Mouse (Mus musculus): ENCODE results near the gene Gm10638. TPM values are rescaled to one million over a fixed set of nuclear protein-coding genes. Genes with fewer than 3 reads are reported as not detected.

Gm10638 gene
- not detected for polyA plus RNA-seq (2017; shearing (Covaris generic))

- ATAC-seq = peak; percentile 24
Measured at GRCm38 (mm10) chr8:86745221-86745934, at the start of gene Gm10638, which contains the start of gene Siah1a. Gene Gm10638 (plus strand): TSS chr8:86745699. Gene Siah1a (minus strand): TSS chr8:86745934.

DNA sequence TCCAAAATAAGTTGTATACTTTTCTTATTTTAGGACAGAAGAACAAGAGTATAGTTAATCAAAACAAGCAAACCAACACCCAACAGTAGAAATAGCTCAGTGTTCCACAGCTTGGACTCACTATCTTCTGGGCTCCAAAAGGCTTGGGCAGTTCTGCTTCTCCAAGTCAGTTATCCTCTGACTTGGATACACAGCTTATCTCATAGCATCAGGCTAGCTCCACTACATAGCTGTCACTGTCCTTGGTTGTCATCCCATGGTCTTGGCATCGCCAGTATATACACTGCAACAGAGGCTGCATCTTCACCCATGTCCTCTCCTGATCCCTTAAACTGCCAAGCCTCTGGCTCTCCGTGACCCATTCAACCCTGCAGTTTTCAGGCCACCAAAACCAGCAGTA is 49.8 kb upstream of the Gm10638 start:
- no peak for ATAC-seq

DNA sequence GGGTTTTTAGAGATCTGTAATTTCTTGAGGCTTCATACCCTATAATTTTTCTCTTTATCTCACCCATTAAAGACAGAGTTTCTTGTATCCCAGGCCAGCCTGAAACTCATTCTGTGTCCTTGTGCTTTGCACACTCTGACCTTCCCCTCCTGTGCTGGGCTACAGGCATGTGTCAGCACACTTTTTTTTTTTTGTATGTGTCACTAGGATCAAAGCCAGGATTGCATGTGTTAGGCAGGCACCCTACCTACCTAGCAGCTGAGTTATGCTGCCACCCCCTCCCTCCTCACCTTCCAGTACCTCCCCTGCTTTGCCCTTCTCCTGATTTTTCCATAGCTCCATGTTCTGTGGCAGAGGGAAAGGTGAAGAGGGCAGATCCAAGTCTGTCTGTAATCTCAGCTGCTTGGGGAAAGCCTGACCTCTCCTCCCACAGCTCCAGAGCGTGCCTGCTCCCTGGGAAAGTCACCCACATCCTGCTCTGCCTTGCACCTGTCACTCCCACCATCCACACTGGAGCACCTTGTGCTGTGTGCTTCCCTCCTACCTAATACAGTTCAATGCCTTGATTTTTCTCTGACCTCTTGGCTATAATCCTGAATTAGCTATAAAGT is 46.6 kb upstream of the Gm10638 start:
- no peak for ATAC-seq

DNA sequence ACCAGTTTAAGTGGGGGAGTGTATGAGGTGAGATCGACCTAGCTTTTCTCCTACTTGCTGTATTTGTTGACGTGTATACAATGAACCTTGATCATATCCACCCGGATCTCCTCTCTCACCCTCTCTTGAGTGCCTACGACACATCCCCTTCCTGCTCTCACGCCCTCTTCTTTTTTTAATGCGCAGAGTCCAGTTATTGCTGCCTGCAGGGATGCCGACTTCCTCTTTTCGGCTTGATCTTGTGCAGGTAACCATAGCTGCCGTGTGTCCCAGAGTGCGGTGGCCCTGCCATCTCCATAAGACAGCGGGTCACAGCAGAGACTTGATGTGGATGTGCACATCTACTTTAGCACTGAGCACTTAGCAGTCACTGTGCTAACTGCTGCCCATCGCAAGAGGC is 46.0 kb upstream of the Gm10638 start:
- no peak for ATAC-seq

- no peak for ATAC-seq
Measured at GRCm38 (mm10) chr8:86702453-86702852, 43.0 kb upstream of the Gm10638 start.

DNA sequence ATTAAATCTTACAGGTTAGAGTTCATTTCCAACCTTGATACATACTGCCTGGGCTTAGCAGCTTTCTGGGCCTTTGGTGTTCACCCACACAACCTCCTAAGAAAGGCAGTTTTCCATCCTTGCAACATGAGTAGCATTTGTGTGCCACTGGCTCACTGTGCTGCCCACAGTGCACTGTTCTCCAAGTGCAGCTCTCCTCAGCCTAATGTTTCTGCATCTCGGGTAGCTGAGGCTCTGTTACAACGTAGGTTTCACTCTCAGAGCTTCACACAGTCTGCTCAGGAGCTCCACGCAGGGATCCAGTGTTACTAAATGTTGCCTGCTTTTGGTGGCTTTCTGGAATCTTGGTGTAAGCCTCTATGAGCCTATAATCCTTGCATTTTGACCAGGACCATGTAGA is 40.2 kb upstream of the Gm10638 start:
- ATAC-seq = no peak

- ATAC-seq = no peak
Measured at GRCm38 (mm10) chr8:86706756-86707155, 38.7 kb upstream of the Gm10638 start.

- ATAC-seq = peak; percentile 92
Measured at GRCm38 (mm10) chr8:86707873-86708272, 37.6 kb upstream of the Gm10638 start.

GRCm38 (mm10) chr8:86712594-86712993 is 32.9 kb upstream of the Gm10638 start:
- no peak for ATAC-seq

GRCm38 (mm10) chr8:86713407-86714188 is 31.9 kb upstream of the Gm10638 start:
- ATAC-seq = no peak

- ATAC-seq = no peak
Measured at GRCm38 (mm10) chr8:86718332-86718994, 27.0 kb upstream of the Gm10638 start.

DNA sequence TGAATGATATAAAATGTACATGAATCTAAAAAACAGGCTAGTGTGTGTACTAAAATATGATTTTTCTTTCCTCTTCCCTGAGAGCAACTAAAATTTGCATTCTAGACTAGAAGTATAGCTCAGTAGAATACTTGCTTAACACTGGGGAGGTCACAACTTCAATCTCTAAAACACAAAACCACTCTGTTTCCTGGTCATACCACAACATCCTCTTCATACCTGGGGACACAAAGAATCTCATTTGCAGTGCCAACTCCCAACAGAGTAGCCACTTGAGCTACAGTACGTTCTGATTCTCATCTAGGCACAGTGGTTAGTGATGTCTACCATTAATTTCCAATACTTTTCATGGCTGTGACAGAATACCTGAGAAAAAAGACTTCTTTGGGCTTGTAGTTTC is 26.1 kb upstream of the Gm10638 start:
- ATAC-seq = peak; percentile 74

- no peak for ATAC-seq
Measured at GRCm38 (mm10) chr8:86720756-86721459, 24.6 kb upstream of the Gm10638 start.

DNA sequence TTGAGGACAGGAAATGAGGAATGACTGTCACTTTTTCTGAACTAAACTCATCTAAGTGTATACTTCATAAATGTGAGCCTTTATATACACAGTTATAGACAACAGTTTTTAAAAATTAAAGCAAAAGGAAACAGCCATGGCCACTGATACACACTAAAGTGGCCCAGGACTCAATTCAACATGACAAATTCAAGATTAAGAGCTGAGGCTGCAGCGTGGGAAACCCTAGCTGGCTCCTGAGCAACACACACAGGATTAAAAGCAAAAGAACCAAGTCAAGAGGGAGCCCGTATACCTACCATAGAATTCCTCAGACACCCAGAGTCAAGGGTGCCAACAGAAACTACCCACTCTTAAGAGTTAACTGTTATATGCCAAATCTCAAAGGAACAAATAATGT is 24.0 kb upstream of the Gm10638 start:
- no peak for ATAC-seq

GRCm38 (mm10) chr8:86726959-86727358 is 18.5 kb upstream of the Gm10638 start:
- ATAC-seq = no peak

DNA sequence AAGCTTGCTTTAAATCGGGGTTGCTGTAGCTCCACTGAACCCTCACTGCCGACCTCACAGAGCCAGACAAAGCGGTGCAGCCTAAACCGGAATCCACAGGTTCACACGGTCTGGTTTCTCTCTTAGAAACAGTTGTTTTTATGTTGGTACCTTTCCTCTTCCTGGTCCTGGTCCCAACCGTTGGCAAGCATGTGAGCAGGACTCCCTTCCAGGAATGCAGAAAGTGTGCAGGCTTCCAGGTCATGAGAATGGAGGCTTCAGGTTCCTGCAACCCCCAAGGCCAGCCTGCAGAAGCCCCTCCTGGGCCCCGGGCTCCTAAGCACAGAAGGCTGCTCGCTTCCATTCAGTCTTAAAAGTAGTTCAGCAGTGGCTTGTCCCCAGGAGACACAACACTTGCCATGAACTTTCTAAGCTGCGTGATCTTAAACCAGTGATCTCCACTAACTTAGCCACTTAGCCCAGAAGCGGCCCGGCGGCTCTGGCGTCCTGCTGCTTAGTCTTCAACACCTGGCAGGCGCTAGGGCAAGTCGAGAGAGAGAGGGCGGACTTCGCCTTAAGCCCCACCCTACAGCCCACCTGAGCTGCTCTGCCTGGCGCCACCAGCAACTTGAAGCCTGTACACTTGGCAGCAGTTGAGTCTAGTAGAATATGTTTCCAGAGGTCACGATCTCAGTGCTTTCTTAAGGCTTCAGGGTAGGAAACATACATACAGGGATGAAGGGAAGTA is 17.1 kb upstream of the Gm10638 start:
- ATAC-seq = no peak

- no peak for ATAC-seq
Measured at GRCm38 (mm10) chr8:86730303-86730702, 15.2 kb upstream of the Gm10638 start.

GRCm38 (mm10) chr8:86730860-86731259 is 14.6 kb upstream of the Gm10638 start:
- ATAC-seq = no peak

DNA sequence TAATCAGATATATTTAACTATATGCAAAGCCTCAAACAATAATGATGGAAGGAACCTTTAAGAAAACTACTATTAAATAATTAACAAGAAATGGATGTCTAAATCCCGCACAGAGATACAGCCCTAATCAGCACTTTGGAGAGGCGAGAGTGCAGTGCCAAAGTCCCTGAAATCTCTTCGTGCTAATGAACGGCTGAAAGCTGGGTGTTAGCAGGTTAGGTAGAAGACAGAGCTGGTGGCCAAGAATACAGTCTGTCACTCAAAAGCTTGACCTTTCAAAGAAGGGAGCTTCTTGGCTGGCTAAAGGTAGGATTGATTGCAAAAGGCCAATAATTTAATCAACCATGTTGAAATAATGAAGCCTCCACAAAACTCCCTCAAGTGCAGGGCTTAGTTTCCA is 11.3 kb upstream of the Gm10638 start:
- ATAC-seq = no peak

GRCm38 (mm10) chr8:86734954-86735353 is 10.5 kb upstream of the Gm10638 start:
- no peak for ATAC-seq

DNA sequence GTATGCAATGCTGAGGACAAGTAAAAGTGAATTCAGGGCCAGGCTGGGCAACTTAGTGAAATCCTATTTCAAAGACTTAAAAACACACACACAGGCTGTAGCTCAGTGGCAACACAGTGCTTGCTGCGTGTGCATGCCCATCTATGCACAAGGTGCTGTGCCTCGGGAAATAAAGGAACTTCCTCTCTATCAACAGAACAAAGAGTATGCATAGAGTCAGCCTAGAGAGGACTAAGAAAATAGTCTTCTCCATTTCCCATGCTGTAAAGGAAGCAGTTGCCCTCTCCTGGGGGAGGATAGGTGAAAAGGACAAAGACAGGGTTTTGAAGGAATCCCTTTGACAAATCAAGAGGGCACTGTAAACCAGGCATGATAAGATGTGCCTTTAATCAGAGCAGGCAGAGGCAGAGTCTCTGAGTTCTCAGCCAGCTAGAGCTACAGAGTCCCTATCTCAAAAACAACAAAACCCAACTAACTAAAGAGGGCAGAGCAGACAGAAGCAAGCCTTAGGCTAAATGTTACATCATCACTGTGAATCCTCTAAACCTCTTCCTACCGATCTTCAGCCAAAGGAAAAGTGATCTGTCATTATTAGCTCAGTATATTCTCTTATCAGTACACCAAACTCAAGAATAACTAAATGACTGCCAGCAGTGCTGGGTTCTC is 9.9 kb upstream of the Gm10638 start:
- no peak for ATAC-seq

Measured in activated CD4-positive, CD25-positive, alpha-beta regulatory T cell, adult 4 months (primary cell).